Mouse (Mus musculus) fat pad, adult 2 months (tissue): Measurements from ENCODE around the gene Gm2244.
"Not testable (repeated sequence)": the region's sequence is repeated elsewhere in the genome, so short reads cannot be mapped to it uniquely, and the experiment has no call there.

ENCODE experiments used
- DNase-seq: peaks from one replicate; pipeline ENCODE4 v3.0.0-alpha.2; 2011; ENCODE audit warnings: low read depth, low spot score; ENCODE audit errors: extremely low read depth

The Gm2244 gene

GRCm38 (mm10) chr14:19549863-19550262, at the start of gene Gm2244:
Gene Gm2244, minus strand, starts transcription at chr14:19549963.
- DNase-seq: not testable (repeated sequence)

GRCm38 (mm10) chr14:19584804-19585667, 35.3 kb upstream of the Gm2244 start, which contains the start of gene Gm2237:
Gene Gm2237, minus strand, starts transcription at chr14:19585135.
- DNase-seq: not testable (repeated sequence)
